Mouse (Mus musculus) T-helper 17 cell (primary cell): ENCODE data around the gene Tyk2.

Source experiments
- in situ Hi-C, 2 experiments: fragments of 300-600 bp; cut with MboI, MseI; formaldehyde crosslinking; loops; 1 replicate in 1 of 2; 2 replicates in 1 of 2; pipeline ENCODE4 v1.15.1; 2025; ENCODE audit warnings: high pct_unique_total_duplicates in 2 of 2

Gene Tyk2

GRCm38 (mm10) chr9:21131059-21131956, at the start of gene Tyk2:
TSS of gene Tyk2 (minus strand) at chr9:21131243.
- in situ Hi-C loops, result no loop called here

- in situ Hi-C loops, result loop anchor here in 1 of 2 experiments (25.0 kb wide), 1 partner anchor 2006 kb away; no protein-coding TSS in a partner anchor
These were observed 49.8 kb upstream of the Tyk2 start for GRCm38 (mm10) chr9:21180841-21181240.

GRCm38 (mm10) chr9:21180402-21180801, 49.4 kb upstream of the Tyk2 start:
- in situ Hi-C loops, result loop anchor here in 1 of 2 experiments (25.0 kb wide), 1 partner anchor 2007 kb away; no protein-coding TSS in a partner anchor

- in situ Hi-C loops, result no loop called here
These were observed 41.3 kb upstream of the Tyk2 start for GRCm38 (mm10) chr9:21172364-21172763.

- in situ Hi-C loops, result no loop called here
These were observed 38.1 kb upstream of the Tyk2 start for GRCm38 (mm10) chr9:21169157-21169556.

GRCm38 (mm10) chr9:21168161-21169123, 37.4 kb upstream of the Tyk2 start:
- in situ Hi-C loops, result no loop called here

- in situ Hi-C loops, result no loop called here
These were observed 36.4 kb upstream of the Tyk2 start for GRCm38 (mm10) chr9:21167140-21168097.

GRCm38 (mm10) chr9:21166516-21166915, 35.5 kb upstream of the Tyk2 start:
- in situ Hi-C loops, result no loop called here

- in situ Hi-C loops, result no loop called here
These were observed 35.0 kb upstream of the Tyk2 start for GRCm38 (mm10) chr9:21165952-21166451.

GRCm38 (mm10) chr9:21165041-21165951, 34.3 kb upstream of the Tyk2 start, which contains the start of gene Pde4a:
TSS of gene Pde4a (plus strand) at chr9:21165714.
- in situ Hi-C loops, result no loop called here

GRCm38 (mm10) chr9:21164072-21164471, 33.0 kb upstream of the Tyk2 start:
- in situ Hi-C loops, result no loop called here

- in situ Hi-C loops, result no loop called here
These were observed 32.3 kb upstream of the Tyk2 start for GRCm38 (mm10) chr9:21163086-21164050.

- in situ Hi-C loops, result no loop called here
These were observed 30.3 kb upstream of the Tyk2 start for GRCm38 (mm10) chr9:21161209-21161909.

GRCm38 (mm10) chr9:21154787-21155186, 23.7 kb upstream of the Tyk2 start:
- in situ Hi-C loops, result loop anchor here in 1 of 2 experiments (5.0 kb wide), 1 partner anchor 73 kb away; no protein-coding TSS in a partner anchor

GRCm38 (mm10) chr9:21153833-21154232, 22.8 kb upstream of the Tyk2 start:
- in situ Hi-C loops, result loop anchor here in 1 of 2 experiments (5.0 kb wide), 1 partner anchor 73 kb away; no protein-coding TSS in a partner anchor

GRCm38 (mm10) chr9:21153331-21153730, 22.3 kb upstream of the Tyk2 start:
- in situ Hi-C loops, result loop anchor here in 1 of 2 experiments (5.0 kb wide), 1 partner anchor 74 kb away; no protein-coding TSS in a partner anchor

GRCm38 (mm10) chr9:21152715-21153114, 21.7 kb upstream of the Tyk2 start:
- in situ Hi-C loops, result loop anchor here in 1 of 2 experiments (5.0 kb wide), 1 partner anchor 75 kb away; no protein-coding TSS in a partner anchor
